Mouse (Mus musculus) limb, embryonic 15.5 days (tissue): Measurements from ENCODE around the gene Agxt2. TPM values are rescaled to one million over a fixed set of nuclear protein-coding genes. Genes with fewer than 3 reads are reported as not detected.

Source experiments
- ATAC-seq: fragments of 200-750 bp; cut with Nextera tagmentation; 2 replicates; pipeline ENCODE4 v1.8.0; 2017; ENCODE audit warnings: low read depth, moderate TSS enrichment; ENCODE audit not compliant: insufficient number of reproducible peaks, low FRiP score, low TSS enrichment
- H3K27ac ChIP-seq: fragments of 300-500 bp; sonication (generic); 2 replicates; pipeline ENCODE4 v1.5.1; 2015; ENCODE audit warnings: moderate library complexity, mild to moderate bottlenecking, inconsistent platforms
- H3K27me3 ChIP-seq: fragments of 300-500 bp; sonication (generic); 2 replicates; pipeline ENCODE4 v1.6.1; 2015; ENCODE audit warnings: inconsistent platforms
- H3K36me3 ChIP-seq: fragments of 300-500 bp; sonication (generic); 2 replicates; pipeline ENCODE4 v1.6.1; 2015; ENCODE audit warnings: inconsistent platforms
- H3K4me1 ChIP-seq: fragments of 300-500 bp; sonication (generic); 2 replicates; pipeline ENCODE4 v1.6.1; 2015; ENCODE audit warnings: inconsistent platforms
- H3K4me2 ChIP-seq: fragments of 300-500 bp; sonication (generic); 2 replicates; pipeline ENCODE4 v1.6.1; 2015; ENCODE audit warnings: mild to moderate bottlenecking, inconsistent platforms
- H3K4me3 ChIP-seq: fragments of 300-500 bp; sonication (generic); 2 replicates; pipeline ENCODE4 v1.5.1; 2015; ENCODE audit warnings: mild to moderate bottlenecking, inconsistent platforms
- H3K9ac ChIP-seq: fragments of 300-500 bp; sonication (generic); 2 replicates; pipeline ENCODE4 v1.6.1; 2015; ENCODE audit warnings: inconsistent platforms
- H3K9me3 ChIP-seq: fragments of 300-500 bp; sonication (generic); 2 replicates; pipeline ENCODE4 v1.6.1; 2016; ENCODE audit warnings: inconsistent platforms
- WGBS: fragments of 180-500 bp; shearing (Covaris S2); methylation state at CpG from one replicate; pipeline ENCODE4 v1.1.7; 2015; 5-methylcytosine and 5-hydroxymethylcytosine counted together
- polyA plus RNA-seq: library from polyadenylated mRNA; unstranded; fragments of >200 nt; fragmentation: Nextera tagmentation; extraction: Ambion mirVana; gene quantifications from 2 replicates; pipeline ENCODE4 v1.2.1, GENCODE M21; 2015

The Agxt2 gene
- polyA plus RNA-seq, 1 experiment from 2014 or later = not detected

DNA sequence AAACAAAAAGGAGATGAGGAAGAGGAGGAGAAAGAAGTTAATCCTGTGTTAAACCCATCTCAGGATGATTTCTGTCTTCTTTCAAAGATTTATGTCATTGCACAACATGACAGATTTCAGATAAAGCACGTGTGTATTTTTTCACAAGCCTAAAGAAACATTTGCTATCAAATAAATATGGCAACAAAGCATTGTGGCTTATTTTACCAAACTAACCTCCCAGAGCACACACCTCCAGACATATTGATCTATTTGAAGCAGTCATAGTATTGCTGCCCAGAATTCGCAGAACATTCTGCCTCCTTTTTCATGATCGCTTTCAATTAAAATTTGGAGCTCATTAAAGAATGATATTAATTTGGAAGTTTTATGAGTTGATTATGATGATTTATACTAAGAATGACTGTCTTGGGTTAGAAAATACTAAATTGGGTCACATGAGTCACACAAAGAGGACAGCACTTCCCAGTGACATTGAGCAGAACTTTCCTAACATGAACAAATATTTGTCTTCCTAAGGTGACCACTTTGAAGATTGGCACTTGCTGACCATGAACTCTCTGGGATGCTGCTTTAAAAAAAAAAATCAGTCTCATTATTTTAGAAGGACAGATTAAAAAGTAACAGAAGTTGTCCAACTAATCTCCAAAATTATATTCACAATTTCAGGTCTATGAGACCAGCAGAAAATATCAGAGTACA is 21.6 kb downstream of the Agxt2 start:
- Histone ChIP-seq H3K4me3 (no peak overlapping the region), H3K9ac (no peak overlapping the region), H3K36me3 (no peaks in the 10 kb centered on the region), H3K27me3 (no peaks in the 10 kb centered on the region), H3K27ac (no peak overlapping the region), H3K9me3 (no peaks in the 10 kb centered on the region), H3K4me2 (no peak overlapping the region), H3K4me1 (no peaks in the 10 kb centered on the region)
- no peak for ATAC-seq
- 85% methylated on average over 3 of the region's 3 CpGs for WGBS

DNA sequence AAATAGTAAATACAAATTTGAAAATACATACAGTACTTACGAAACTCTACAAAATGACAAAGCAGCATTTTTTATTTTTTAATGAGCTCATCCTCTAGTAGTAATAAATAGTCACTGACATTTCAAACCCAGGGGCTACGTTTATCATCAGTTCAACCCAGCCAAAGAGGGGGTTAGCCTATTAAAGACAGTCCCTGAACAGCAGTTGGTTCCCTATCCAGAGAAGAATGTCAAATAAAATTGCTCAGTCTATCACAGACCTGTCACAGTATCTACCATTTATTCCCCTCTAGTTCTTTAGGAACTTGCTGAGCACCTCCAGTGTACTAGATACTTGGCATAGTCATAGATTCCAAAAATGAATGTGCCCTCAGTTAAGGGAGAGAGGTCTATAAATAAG is 28.9 kb downstream of the Agxt2 start:
- no peak overlapping the region for H3K4me2 ChIP-seq
- no peaks in the 10 kb centered on the region for H3K9me3 ChIP-seq
- no peaks in the 10 kb centered on the region for H3K27me3 ChIP-seq
- no peak overlapping the region for H3K9ac ChIP-seq
- no peak overlapping the region for H3K27ac ChIP-seq
- no peaks in the 10 kb centered on the region for H3K36me3 ChIP-seq
- no peak overlapping the region for H3K4me3 ChIP-seq
- no peaks in the 10 kb centered on the region for H3K4me1 ChIP-seq
- WGBS = 57% methylated on average over 2 of the region's 2 CpGs
- ATAC-seq = no peak

DNA sequence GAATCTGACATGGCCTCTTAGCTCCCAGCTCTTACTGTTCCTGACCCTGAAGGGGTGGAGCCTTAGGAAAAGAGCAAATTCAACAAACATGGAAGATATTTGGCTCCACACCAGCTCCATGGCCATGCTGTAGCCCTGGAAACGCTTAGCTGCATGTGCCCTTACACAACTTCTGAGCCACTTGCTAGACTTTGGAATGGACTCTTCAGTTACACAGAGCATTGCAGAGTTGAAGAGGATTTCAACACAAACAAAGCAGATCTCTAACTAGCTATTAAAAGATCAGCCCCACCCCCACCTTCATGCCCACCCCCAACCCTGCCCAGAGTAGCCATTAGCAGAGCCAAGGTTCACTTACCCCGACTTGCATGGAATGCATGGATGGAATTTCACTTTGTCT is 41.5 kb downstream of the Agxt2 start:
- 77% methylated on average over 2 of the region's 2 CpGs for WGBS
- Histone ChIP-seq H3K36me3 (no peaks in the 10 kb centered on the region), H3K27me3 (no peaks in the 10 kb centered on the region), H3K9ac (no peak overlapping the region), H3K4me1 (no peaks in the 10 kb centered on the region), H3K9me3 (no peaks in the 10 kb centered on the region), H3K4me3 (no peak overlapping the region), H3K4me2 (no peak overlapping the region), H3K27ac (no peak overlapping the region)
- no peak for ATAC-seq

DNA sequence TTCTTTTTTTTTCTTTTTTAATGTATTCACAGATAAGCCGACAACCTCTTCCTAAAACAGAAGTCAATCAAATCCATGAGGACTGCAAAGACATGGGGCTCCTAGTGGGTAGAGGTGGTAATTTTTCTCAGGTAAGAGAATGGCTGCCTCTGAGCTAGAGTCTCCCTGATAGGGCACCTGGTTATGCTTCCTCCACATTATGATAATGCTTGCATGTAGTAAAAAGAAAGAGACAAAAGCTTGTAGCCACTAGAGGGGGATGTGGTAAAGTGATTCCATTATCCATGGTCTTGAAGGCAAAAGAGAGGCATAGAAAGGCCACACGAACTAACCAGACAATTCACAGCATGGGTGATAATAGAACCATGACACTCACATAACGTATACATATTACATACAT is 42.1 kb downstream of the Agxt2 start:
- H3K27me3 ChIP-seq = no peaks in the 10 kb centered on the region
- no peak overlapping the region for H3K9ac ChIP-seq
- no peak for ATAC-seq
- no peaks in the 10 kb centered on the region for H3K36me3 ChIP-seq
- 65% methylated on average over 3 of the region's 3 CpGs for WGBS
- no peak overlapping the region for H3K27ac ChIP-seq
- H3K9me3 ChIP-seq = no peaks in the 10 kb centered on the region
- H3K4me3 ChIP-seq = no peak overlapping the region
- no peak overlapping the region for H3K4me2 ChIP-seq
- H3K4me1 ChIP-seq = no peaks in the 10 kb centered on the region

DNA sequence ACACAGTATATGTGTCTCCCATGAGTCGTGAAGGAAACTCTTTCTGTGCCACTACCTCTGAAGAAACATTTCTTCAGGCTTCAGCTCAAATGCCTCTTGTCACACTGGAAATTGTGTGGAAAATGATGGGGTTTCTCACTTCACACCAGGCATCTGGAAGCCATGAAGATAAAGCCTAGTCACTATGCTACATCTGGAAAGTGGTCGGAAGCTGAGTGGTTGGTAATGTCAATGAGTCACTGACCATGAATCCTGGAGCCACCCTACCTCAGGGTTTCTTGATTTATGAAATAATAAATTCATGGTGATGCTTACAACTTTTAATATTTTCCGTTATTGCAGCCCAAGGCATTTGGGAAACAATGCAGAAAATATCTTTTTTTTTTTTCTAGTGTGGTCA is 51.5 kb downstream of the Agxt2 start:
- 84% methylated on average over 3 of the region's 3 CpGs for WGBS
- ATAC-seq = no peak
- H3K27ac ChIP-seq = no peak overlapping the region
- no peak overlapping the region for H3K4me2 ChIP-seq
- no peak overlapping the region for H3K9ac ChIP-seq
- H3K4me3 ChIP-seq = no peak overlapping the region
- H3K27me3 ChIP-seq = no peaks in the 10 kb centered on the region
- no peaks in the 10 kb centered on the region for H3K36me3 ChIP-seq
- no peaks in the 10 kb centered on the region for H3K9me3 ChIP-seq
- no peaks in the 10 kb centered on the region for H3K4me1 ChIP-seq

DNA sequence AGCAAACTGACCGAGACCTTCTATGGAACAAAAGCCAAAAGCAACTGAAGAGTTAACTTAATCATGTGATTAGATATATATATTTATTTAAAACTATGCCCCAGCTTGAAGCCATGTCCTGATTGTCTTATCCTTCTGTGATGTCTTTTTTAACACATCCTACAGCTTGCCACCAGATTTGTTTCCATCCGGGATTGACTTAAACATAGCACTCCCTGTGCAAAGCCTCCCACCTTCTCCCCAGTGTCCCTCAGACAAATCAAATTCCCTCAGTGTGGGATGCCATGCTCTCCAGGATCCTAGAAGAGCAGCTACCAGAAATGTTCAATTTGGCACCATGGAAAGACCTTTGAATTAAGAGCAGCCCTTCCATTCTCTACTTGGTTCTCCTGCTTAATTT is 52.5 kb downstream of the Agxt2 start:
- H3K9me3 ChIP-seq = no peaks in the 10 kb centered on the region
- 84% methylated on average over 2 of the region's 2 CpGs for WGBS
- H3K4me2 ChIP-seq = no peak overlapping the region
- H3K4me3 ChIP-seq = no peak overlapping the region
- H3K27me3 ChIP-seq = no peaks in the 10 kb centered on the region
- H3K4me1 ChIP-seq = no peaks in the 10 kb centered on the region
- H3K36me3 ChIP-seq = no peaks in the 10 kb centered on the region
- no peak overlapping the region for H3K27ac ChIP-seq
- ATAC-seq = no peak
- H3K9ac ChIP-seq = no peak overlapping the region

DNA sequence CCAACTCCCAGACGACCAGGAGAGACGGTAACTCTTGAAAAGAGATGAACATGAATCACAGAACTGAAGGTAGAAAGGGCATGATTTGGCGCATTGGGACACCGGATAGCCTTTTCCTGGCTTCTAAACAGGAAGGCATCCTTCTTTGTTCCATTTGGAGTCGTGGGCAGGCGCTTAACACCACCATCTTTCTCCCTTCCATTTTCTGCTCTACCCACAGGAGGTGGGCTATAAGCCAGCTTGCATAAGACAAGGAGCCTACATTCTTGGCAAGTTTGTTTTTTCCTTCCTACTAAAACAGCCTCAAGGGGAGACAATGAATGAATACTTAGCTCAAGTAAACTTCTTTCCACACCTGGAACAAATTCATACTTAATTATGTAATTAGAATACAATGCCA is 55.3 kb downstream of the Agxt2 start:
- no peak overlapping the region for H3K27ac ChIP-seq
- H3K9ac ChIP-seq = no peak overlapping the region
- H3K4me1 ChIP-seq = no peaks in the 10 kb centered on the region
- no peaks in the 10 kb centered on the region for H3K27me3 ChIP-seq
- H3K4me2 ChIP-seq = no peak overlapping the region
- no peaks in the 10 kb centered on the region for H3K36me3 ChIP-seq
- no peaks in the 10 kb centered on the region for H3K9me3 ChIP-seq
- 81% methylated on average over 6 of the region's 6 CpGs for WGBS
- no peak overlapping the region for H3K4me3 ChIP-seq
- ATAC-seq = no peak

DNA sequence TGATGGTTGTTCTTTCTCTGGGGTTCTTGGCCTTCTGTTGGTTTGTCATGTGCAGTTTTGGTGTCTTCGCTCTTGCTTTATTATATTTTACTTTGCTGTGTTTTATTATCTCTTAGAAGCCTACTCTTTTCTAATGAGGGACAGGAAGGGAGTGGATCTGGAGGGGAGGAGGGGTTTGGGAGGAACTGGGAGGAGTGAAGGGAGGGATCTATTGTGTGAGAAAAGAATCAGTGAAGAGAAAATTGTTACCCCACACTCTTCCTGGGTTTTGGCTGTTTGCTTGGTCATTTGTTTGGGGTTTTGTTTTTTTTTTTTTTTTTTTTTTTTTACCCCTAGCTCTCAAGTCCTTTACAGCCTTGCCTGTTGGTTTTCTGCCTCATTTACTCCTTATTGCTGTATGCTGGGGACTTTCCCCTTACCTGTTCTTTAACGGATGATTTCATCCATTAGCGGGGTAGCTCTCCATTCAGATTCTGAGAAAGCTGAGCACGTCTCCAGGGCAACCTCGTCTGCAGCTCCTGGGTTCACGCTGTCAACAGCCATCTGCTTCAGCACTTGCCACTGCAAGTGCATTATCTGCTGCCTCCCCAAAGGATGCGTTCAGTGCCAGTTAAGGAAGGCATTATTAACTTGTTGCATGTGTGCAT is 62.9 kb downstream of the Agxt2 start:
- H3K9ac ChIP-seq = no peak overlapping the region

DNA sequence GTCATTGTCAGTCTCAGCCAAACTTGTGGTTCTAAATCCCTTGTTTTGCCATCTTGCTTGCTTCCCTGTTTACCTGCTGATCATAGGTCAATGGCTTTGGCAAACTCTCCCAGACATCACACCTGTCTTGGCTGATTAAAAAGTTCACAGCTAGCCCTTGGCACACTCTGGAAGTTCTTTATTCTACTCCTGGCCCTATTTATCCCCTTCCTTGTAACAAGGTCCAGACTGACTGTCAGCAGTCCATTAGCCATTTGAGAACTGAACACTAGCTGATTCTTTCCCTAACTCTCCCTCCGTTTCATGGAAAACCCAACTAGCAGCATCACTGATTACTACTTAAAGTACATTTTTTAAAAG is 63.4 kb downstream of the Agxt2 start:
- H3K27ac ChIP-seq = no peak overlapping the region
- H3K9me3 ChIP-seq = no peaks in the 10 kb centered on the region
- H3K4me2 ChIP-seq = no peak overlapping the region
- WGBS = 71% methylated on average over 1 of the region's 1 CpGs
- no peak for ATAC-seq
- no peak overlapping the region for H3K9ac ChIP-seq
- H3K4me1 ChIP-seq = no peaks in the 10 kb centered on the region
- H3K27me3 ChIP-seq = no peaks in the 10 kb centered on the region
- no peak overlapping the region for H3K4me3 ChIP-seq
- H3K36me3 ChIP-seq = no peaks in the 10 kb centered on the region

More for the DNA sequence above, 62.9 kb downstream of the Agxt2 start:
- Histone ChIP-seq H3K9me3 (no peaks in the 10 kb centered on the region), H3K4me1 (no peaks in the 10 kb centered on the region), H3K36me3 (no peaks in the 10 kb centered on the region), H3K4me3 (no peak overlapping the region), H3K27ac (no peak overlapping the region), H3K27me3 (no peaks in the 10 kb centered on the region), H3K4me2 (no peak overlapping the region)
- ATAC-seq = no peak
- 30% methylated on average over 7 of the region's 7 CpGs for WGBS

DNA sequence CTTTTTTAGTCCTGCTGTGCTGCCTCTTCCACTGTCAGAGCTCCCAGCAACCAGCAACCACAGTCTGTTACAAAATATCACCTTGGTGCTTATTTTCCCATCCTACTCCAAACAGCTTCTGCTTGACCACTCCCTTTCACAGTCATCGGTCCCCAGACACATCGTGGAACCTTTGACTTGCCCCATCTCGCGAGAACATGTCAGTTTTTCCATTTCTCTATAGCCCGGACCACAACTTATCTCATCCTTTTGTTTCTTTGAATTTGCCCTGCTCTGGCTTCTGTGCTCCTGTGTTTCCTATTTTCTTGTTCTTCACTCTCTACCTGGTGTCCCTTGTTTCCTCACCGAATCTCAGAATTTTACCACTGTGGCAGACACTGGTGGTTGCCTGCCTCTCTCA is 67.8 kb downstream of the Agxt2 start:
- no peak overlapping the region for H3K4me3 ChIP-seq
- no peaks in the 10 kb centered on the region for H3K4me1 ChIP-seq
- no peak overlapping the region for H3K27ac ChIP-seq
- no peaks in the 10 kb centered on the region for H3K27me3 ChIP-seq
- H3K9me3 ChIP-seq = no peaks in the 10 kb centered on the region
- H3K9ac ChIP-seq = no peak overlapping the region
- 90% methylated on average over 6 of the region's 6 CpGs for WGBS
- no peak for ATAC-seq
- H3K36me3 ChIP-seq = no peaks in the 10 kb centered on the region
- H3K4me2 ChIP-seq = no peak overlapping the region

DNA sequence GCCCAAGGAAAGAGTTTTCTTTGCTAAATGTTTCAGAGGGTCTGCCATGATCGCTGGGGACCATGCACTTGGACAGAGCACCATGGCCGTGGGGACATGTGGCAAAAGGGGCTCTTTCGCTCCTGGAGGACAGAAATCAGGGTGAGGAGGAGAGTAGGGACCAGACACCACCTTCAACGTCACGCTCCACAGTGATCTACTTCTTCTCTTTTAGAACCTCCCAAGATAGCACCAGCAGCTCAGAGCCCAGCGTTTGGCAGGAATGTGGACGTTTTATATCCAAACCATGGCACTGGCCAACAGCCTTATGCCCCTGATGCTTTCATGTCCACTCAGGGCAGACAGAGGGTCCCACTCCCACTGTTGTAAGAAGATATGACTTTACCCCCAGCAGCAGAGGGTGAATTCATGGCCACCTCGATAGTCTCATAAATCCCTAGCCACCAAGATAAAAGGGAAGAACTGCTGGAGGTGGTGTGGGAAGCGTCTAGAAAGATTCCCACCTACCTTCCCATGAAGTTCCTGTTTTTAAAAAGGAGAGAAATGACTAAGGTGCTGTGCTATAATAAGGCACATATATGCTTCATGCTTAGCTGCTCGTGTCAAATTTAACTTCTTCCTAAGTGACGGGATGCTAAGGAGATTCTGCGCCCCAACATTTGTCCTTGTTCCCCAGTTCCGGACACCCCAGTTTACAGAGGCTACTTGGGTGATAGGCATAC is 68.4 kb downstream of the Agxt2 start:
- H3K36me3 ChIP-seq = no peaks in the 10 kb centered on the region
- no peaks in the 10 kb centered on the region for H3K4me1 ChIP-seq
- H3K9me3 ChIP-seq = no peaks in the 10 kb centered on the region
- 87% methylated on average over 13 of the region's 13 CpGs for WGBS
- no peaks in the 10 kb centered on the region for H3K27me3 ChIP-seq
- H3K4me2 ChIP-seq = no peak overlapping the region
- H3K27ac ChIP-seq = no peak overlapping the region
- ATAC-seq = no peak
- no peak overlapping the region for H3K4me3 ChIP-seq
- H3K9ac ChIP-seq = no peak overlapping the region

DNA sequence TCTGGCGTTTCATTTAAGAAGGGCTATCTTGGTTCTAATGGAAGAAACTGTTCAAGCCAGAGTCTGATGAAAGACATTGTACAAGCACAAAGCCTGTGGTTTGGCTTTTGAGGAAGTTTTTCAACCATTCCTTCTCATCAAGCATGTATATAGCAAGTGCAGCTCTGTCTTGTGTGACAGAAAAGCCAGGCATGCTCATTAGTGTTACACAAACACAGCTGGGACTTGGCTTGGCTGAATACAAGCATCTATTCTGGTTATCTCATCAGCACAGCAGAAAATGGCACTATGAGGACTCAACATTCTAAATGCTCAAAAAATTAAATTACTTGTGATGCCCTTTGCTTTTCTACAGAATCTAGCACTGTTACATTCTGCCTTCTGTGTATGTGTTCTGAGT is 78.6 kb downstream of the Agxt2 start:
- Histone ChIP-seq H3K4me1 (no peaks in the 10 kb centered on the region), H3K27me3 (no peaks in the 10 kb centered on the region), H3K27ac (no peak overlapping the region), H3K9me3 (no peaks in the 10 kb centered on the region), H3K9ac (no peak overlapping the region), H3K36me3 (no peaks in the 10 kb centered on the region; the same call in 1 of the 2 replicates), H3K4me2 (no peak overlapping the region), H3K4me3 (no peak overlapping the region)
- 76% methylated on average over 1 of the region's 1 CpGs for WGBS
- ATAC-seq = no peak
